Mouse (Mus musculus) urinary bladder, postnatal 14 days (tissue): ENCODE measurements around the gene Gm20388.

Experiments
- DNase-seq: peaks from one replicate; pipeline ENCODE4 v3.0.0; 2021; ENCODE audit warnings: low spot score

Gene Gm20388

DNA sequence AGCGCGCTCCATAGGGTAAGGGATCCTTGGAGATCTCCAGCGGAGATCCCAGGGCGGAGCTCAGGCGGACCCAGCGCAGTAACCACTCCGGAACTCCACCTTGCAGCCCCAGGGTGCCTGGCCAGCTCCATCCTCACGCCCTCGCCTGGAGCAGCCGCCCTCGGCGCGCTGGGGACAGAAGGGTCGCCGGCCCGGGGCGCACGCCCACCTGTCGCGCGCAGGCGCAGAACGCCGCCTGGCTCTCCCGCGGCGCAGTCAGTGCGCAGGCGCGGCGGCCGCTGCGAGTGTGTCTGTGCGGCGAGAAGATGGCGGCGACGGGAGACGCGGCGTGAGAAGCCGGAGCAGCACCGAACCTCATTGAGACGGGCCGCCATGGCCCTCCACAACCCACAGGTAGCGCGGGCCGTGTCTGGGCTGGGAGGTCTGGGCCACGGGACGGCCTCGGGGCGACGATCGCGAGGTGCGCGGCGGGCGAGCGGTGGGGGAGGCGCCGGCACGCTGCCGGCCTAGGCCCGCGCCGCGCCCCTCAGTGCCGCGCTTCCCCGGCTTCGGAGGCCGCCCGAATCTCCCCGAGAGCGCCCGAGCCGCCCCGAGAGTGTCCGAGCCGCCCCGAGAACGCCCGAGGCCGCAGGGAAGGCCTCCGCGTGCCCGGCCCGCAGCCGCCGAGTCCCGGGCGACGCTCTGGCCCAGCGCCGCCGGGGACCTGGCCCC is at the start of gene Gm20388:
Gene Gm20388 (plus strand): TSS at position 295 of the 711 bp plus-strand sequence.
- peak; percentile 92 for DNase-seq

GRCm38 (mm10) chr8:119861706-119862389 is 48.8 kb upstream of the Gm20388 start, which contains the start of gene Klhl36:
Gene Klhl36 (plus strand): TSS chr8:119862266.
- peak; percentile 98 for DNase-seq

DNA sequence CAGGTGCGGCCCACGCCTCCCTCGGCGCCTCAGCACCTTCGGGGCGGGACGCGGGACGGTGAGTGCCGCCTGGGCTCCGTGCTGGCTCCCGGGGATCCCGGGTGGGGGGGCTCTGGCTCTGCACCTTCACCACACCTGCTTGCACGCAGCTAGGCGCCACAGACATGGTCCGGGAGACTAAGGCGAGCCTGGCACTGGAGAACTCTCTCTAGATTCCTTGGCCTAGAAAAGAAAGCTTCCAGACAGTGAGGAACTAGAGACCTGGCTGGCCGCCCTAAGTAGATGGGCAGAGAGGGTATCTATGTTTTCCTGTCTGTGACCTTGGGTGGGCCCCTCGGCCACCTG is 48.3 kb upstream of the Gm20388 start:
- no peak for DNase-seq

- DNase-seq: no peak
These were observed 47.9 kb upstream of the Gm20388 start for GRCm38 (mm10) chr8:119862749-119863148.

GRCm38 (mm10) chr8:119869616-119870015 is 41.0 kb upstream of the Gm20388 start:
- no peak for DNase-seq

DNA sequence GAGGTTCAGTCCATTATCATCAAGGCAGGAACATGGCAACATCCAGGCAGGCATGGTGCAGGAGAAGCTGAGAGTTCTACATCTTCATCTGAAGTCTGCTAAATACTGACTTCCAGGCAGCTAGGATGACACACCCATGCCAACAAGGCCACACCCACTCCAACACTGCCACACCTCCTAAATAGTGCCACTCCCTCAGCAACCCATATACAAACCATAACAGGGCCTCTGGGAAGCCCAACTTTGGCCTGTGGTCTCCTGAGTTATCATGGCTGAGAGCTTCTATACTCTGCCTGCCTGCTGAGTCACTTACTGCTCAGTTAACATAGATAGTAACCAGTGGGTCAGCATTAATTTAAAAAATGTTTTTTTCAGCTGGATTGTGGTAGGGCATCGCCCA is 37.5 kb upstream of the Gm20388 start:
- no peak for DNase-seq

DNA sequence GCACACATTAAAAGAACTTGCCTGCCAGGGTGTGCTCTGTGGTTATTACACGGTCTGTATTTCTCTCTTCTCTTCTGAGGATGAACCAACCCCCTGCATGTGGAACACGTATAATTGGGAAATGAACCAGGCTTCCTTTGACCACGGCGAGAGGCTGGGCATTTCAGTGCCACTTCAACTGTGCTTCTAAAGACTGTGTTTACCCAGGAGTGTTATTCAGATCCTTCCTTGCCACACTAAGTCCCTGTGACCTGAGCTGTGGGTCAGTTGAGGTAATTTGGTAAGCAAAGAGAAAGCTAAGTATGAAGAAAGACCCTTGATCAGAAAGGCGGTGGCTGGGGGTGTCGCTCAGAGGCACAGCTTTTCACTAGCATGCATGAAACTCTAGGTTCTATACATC is 29.3 kb upstream of the Gm20388 start:
- no peak for DNase-seq

DNA sequence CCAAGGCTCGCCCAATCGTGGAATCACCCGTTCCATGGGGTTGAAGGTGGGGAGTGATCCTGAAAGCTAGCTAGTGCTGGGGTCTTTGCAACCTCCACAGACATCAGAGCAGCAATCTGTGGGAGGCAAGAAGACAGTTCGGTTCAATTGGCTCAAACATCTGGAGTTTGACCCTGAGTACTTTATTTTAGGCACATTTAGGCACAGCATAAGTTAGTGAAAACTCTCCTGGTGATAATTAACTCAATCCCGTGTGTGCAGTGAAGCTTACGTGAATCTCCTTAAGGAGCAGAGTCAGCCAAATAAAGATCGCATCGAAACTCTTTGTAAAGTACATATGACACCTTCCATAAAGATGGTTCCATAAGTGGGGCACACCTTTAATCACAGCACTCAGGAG is 28.7 kb upstream of the Gm20388 start:
- DNase-seq: no peak

GRCm38 (mm10) chr8:119883281-119883680 is 27.4 kb upstream of the Gm20388 start:
- no peak for DNase-seq

- DNase-seq: peak; percentile 70
These were observed 25.0 kb upstream of the Gm20388 start for GRCm38 (mm10) chr8:119885612-119886011.

DNA sequence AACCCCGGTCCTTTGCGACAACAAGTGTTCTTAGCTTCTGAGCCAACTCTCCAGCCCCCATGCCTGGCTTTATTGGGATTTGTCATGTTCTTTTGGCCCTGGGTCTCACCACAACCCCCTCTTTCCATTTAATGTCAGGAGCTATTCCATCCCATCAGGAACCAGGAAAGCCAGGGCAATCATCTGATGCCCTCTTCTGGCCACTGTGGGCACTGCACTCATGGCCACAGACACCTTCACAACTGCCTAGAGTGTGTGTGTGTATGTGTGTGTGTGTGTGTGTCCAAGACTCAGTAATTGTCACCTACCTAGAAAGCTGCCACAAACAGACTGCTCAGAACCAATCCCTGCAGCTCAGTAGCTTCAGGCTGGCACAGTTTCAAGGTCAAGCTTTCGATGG is 23.5 kb upstream of the Gm20388 start:
- DNase-seq: peak; percentile 33

- no peak for DNase-seq
These were observed 22.6 kb upstream of the Gm20388 start for GRCm38 (mm10) chr8:119888012-119888411.

GRCm38 (mm10) chr8:119897069-119897468 is 13.6 kb upstream of the Gm20388 start:
- DNase-seq: no peak

DNA sequence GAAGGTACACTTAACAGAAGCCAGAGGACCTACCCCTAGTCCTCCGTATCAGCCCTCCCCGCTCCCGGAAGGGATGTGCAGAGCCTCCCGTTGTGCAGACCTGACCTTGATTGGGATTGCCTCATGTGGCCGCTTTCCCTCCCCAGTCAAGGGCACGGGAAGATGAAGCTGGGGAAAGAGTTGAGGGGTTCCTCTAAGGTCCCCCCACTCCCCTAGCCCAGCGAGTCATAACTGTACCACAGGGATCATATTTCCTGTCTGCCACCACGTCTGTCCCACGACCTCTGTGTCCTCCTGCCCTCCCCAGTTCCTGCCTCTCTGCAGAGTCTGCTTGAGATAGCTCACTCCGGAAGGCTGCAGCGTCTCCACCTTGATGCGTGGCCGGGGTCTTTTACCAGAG is 12.7 kb upstream of the Gm20388 start:
- no peak for DNase-seq

DNA sequence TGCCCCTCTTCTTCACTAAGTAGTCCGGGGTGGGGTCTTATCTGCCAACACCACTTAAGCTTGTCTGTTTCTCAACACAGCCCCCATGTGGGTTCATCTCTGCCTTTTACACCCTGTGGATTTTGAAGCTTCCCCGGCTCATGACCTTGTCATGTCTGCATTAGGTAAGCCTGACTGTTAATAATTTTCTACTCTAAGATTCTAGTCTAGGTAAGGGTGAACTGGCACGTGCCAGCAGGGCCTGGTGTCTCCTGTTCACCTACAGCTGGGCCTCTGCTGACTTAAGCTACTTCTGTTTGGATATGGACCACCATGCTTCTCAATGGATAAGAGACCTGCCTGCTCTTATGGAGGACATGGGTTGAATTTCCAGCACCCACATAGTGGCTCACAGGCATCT is 9.3 kb upstream of the Gm20388 start:
- no peak for DNase-seq

GRCm38 (mm10) chr8:119901952-119902351 is 8.7 kb upstream of the Gm20388 start:
- DNase-seq: no peak

DNA sequence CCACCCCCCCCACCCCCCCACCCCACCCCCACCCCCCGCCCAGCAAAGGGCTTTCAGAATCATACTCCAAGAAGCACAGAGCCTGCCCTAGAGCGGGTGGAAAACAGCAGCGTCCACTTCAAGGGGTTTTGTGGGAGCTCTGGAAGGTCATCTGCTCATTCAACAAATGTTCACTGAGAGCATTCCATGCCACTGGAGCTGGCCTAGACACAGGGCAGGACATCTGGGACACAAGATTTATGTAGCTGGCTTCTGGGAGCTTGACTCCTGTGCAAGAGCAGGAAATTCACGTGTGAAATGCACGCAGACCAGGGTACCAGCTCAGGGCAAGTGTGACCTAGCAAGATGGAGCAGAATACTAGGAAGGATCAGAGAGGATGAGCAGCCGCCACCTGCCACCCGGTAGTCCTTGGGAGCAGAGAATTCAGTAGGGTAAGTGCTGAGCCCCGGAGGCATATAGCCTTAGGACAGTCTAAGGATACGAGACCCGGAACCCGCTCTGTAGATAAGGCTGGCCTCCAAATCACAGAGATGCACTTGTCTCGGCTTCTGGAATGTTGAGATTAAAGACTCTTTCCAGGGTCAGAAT is 6.2 kb upstream of the Gm20388 start:
- no peak for DNase-seq

DNA sequence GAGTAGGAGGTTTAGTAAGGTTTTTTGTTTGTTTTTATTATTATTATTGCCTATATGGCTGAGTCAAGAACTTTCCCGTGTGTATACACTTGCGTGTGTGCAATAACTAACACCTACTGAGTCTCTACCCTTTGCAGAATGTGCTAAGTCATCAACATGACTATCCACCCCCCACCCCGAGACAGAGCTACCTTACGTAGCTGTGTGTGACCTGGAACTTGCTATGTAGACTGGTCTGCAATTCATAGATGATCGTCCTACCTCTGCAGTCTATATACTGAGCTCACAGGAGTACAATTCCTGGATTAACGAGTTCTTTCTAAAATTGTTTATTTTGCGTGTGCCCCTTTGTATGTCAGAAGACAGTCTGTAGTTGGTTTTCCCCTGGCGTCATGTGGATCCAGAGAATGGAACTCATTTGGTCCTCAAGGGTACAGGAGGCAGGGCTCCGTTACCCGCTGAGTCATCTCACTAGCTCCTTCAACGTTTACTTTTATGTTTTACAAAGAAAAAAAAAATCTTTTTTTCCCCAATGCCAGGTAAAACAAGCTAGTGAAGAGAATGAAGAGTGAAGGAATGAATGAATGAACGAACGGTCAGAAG is 596 bp upstream of the Gm20388 start, which contains the start of gene Usp10:
Gene Usp10 (plus strand): TSS at position 417 of the 603 bp plus-strand sequence.
- no peak for DNase-seq

- DNase-seq: no peak
These were observed 769 bp downstream of the Gm20388 start for GRCm38 (mm10) chr8:119911258-119911962.

- no peak for DNase-seq
These were observed 2.0 kb downstream of the Gm20388 start for GRCm38 (mm10) chr8:119912643-119913042.

DNA sequence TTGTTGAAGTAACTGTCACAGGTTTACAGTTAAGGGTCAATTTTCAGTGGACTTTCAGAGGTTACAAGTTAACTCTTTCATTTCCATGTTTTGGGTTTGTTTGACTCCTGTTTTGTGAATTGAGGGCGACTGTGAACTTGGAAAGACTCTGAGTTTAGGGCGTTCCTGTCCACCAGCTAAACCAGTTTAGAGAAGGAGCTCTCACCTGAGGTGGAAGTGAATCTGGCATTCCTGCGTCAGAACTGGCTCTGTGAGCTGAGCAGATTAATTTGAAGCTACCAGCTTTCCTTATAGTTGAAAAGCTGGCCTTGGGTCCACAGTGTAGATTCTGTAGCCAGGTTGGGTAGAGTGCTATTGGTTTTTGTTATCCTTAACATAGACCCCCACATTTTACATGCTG is 2.5 kb downstream of the Gm20388 start:
- peak; percentile 37 for DNase-seq

- no peak for DNase-seq
These were observed 3.5 kb downstream of the Gm20388 start for GRCm38 (mm10) chr8:119914161-119914560.
